13 mouse cellular contexts compared by ENCODE assay signal in the genomic region with DNA sequence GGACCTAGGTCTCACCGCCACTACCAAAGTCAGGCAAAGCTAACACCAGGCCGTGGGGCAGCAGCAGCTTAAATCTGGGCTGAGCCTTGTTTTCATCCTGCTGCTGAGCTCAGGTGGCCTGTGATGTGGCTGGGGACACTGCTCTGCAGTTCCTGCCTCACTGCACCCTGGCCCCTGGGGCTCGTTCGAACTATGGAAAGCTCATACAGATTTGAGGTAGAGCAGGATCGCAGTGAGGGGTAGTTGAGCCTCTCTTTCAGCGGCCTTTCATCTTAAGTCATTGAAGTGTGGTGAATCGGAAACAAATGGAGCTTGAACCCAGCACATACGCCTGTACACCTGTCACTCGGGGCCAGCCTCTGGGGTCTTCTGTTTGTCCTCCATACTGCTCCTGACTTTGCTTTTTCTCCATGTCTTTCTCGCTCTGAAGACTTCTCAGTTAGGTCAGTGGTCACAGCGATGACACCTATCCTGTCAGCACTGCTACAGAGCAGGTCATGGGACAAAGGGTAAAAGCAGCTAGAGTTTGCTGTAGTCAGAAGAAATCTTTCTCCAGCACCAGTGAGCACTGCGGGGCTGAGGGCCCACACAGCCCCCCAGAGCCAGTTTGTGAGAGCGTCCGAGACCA. TPM values are rescaled to one million over a fixed set of nuclear protein-coding genes. Genes with fewer than 3 reads are reported as not detected.
DNase-seq lines count a peak whose midpoint lies in the region; ATAC-seq and TF ChIP-seq lines count a peak whose summit lies in the region.
"Had no signal": no experiment of that assay in that cellular context is flagged by ENCODE, and none has a peak within 500 bp of the region (broad histone marks: within the 10 kb centered on the region; RNA-seq: fewer than 3 reads in every experiment).

No protein-coding gene starts in this region.

- peaks cover 33% of the 10 kb centered on the region for H3K36me3 ChIP-seq in hindbrain, embryonic 10.5 days
- 0 out of 2 replicates have a peak, but pooled peaks cover 6% of the 10 kb centered on the region for H3K36me3 ChIP-seq in hindbrain, embryonic 11.5 days (ENCODE audit: control insufficient read depth, insufficient read depth, low read length)
- peaks cover 37% of the 10 kb centered on the region for H3K36me3 ChIP-seq in neural tube, embryonic 13.5 days
- peaks cover 16% of the 10 kb centered on the region for H3K36me3 ChIP-seq in neural tube, embryonic 15.5 days
- peaks cover 21% of the 10 kb centered on the region for H3K36me3 ChIP-seq in forebrain, embryonic 15.5 days

- H3K9me3 ChIP-seq in hindbrain, embryonic 10.5 days, result no peaks in the 10 kb centered on the region
- H3K9me3 ChIP-seq in hindbrain, embryonic 11.5 days (ENCODE audit: control insufficient read depth, low read length), result no peaks in the 10 kb centered on the region
- H3K9me3 ChIP-seq in neural tube, embryonic 13.5 days, result no peaks in the 10 kb centered on the region
- H3K9me3 ChIP-seq in neural tube, embryonic 15.5 days (replicated peaks), result no peaks in the 10 kb centered on the region
- H3K9me3 ChIP-seq in forebrain, embryonic 15.5 days, result no peaks in the 10 kb centered on the region
- H3K9me3 ChIP-seq: G1E had no signal

- 66% methylated on average over 14 of the region's 14 CpGs for WGBS in hindbrain, embryonic 10.5 days
- 64% methylated on average over 14 of the region's 14 CpGs for WGBS in hindbrain, embryonic 11.5 days
- 50% methylated on average over 14 of the region's 14 CpGs for WGBS in neural tube, embryonic 13.5 days
- 54% methylated on average over 14 of the region's 14 CpGs for WGBS in neural tube, embryonic 15.5 days
- WGBS in forebrain, embryonic 15.5 days, result 42% methylated on average over 14 of the region's 14 CpGs

- H3K9ac ChIP-seq in hindbrain, embryonic 11.5 days (ENCODE audit: low read depth, low read length), result no peak overlapping the region
- no peak overlapping the region for H3K9ac ChIP-seq in neural tube, embryonic 13.5 days
- no peak overlapping the region for H3K9ac ChIP-seq in neural tube, embryonic 15.5 days (replicated peaks)
- no peak overlapping the region for H3K9ac ChIP-seq in forebrain, embryonic 15.5 days (replicated peaks)

- H3K4me2 ChIP-seq in hindbrain, embryonic 11.5 days (replicated peaks; ENCODE audit: low read depth, low read length), result no peak overlapping the region
- no peak overlapping the region for H3K4me2 ChIP-seq in neural tube, embryonic 13.5 days
- H3K4me2 ChIP-seq in neural tube, embryonic 15.5 days, result no peak overlapping the region
- no peak overlapping the region for H3K4me2 ChIP-seq in forebrain, embryonic 15.5 days (replicated peaks)

- no peak for ATAC-seq in hindbrain, embryonic 11.5 days (ENCODE audit: low FRiP score)
- ATAC-seq in neural tube, embryonic 13.5 days (ENCODE audit: low read depth), result no peak
- ATAC-seq in neural tube, embryonic 15.5 days (ENCODE audit: low FRiP score), result no peak
- ATAC-seq in forebrain, embryonic 15.5 days (replicated peaks), result no peak

- no peak for DNase-seq in hindbrain, embryonic 10.5 days (ENCODE audit: low spot score)
- no peak for DNase-seq in hindbrain, embryonic 11.5 days (ENCODE audit: low spot score)
- DNase-seq in left cerebral cortex, adult 2 months (ENCODE audit: extremely low spot score in 1 of 2, low spot score in 2 of 2), result no peak
- DNase-seq in left cerebral cortex, adult 8-10 months (ENCODE audit: low spot score in 2 of 2), result no peak
- no peak for DNase-seq in layer of hippocampus, adult 9-10 months (ENCODE audit: low spot score)
- DNase-seq: adrenal gland, postnatal 10 days; B cell, adult 2 months; cerebellum, adult 9-10 months had no signal

- peaks cover 36% of the 10 kb centered on the region for H3K4me1 ChIP-seq in hindbrain, embryonic 10.5 days (replicated peaks)
- H3K4me1 ChIP-seq in hindbrain, embryonic 11.5 days (replicated peaks; ENCODE audit: control insufficient read depth, insufficient read depth, low read length), result 0 out of 2 replicates have a peak, but pooled peaks cover 2% of the 10 kb centered on the region
- peaks cover 53% of the 10 kb centered on the region for H3K4me1 ChIP-seq in neural tube, embryonic 13.5 days (replicated peaks)
- peaks cover 33% of the 10 kb centered on the region for H3K4me1 ChIP-seq in neural tube, embryonic 15.5 days
- peaks cover 37% of the 10 kb centered on the region for H3K4me1 ChIP-seq in forebrain, embryonic 15.5 days

- H3K27ac ChIP-seq in hindbrain, embryonic 10.5 days, result peak overlapping the region; percentile 59; the same call in 1 of the 2 replicates
- no peak overlapping the region for H3K27ac ChIP-seq in hindbrain, embryonic 11.5 days (ENCODE audit: low read depth, low read length)
- H3K27ac ChIP-seq in left cerebral cortex, adult 2 months, result peak overlapping the region; percentile 58
- H3K27ac ChIP-seq in neural tube, embryonic 13.5 days (replicated peaks), result 0 out of 2 replicates have a peak overlapping the region, but pooled peaks have one; percentile 7
- H3K27ac ChIP-seq in neural tube, embryonic 15.5 days (replicated peaks), result no peak overlapping the region
- 0 out of 2 replicates have a peak overlapping the region, but pooled peaks have one; percentile 23 for H3K27ac ChIP-seq in forebrain, embryonic 15.5 days (replicated peaks)

- no peaks in the 10 kb centered on the region for H3K27me3 ChIP-seq in hindbrain, embryonic 10.5 days (ENCODE audit: insufficient read depth, poor library complexity, severe bottlenecking)
- no peaks in the 10 kb centered on the region for H3K27me3 ChIP-seq in hindbrain, embryonic 11.5 days (ENCODE audit: control insufficient read depth, insufficient read depth, low read length)
- no peaks in the 10 kb centered on the region for H3K27me3 ChIP-seq in neural tube, embryonic 13.5 days
- no peaks in the 10 kb centered on the region for H3K27me3 ChIP-seq in neural tube, embryonic 15.5 days (replicated peaks)
- H3K27me3 ChIP-seq in forebrain, embryonic 15.5 days, result no peaks in the 10 kb centered on the region

- no peak for TF ChIP-seq CTCF in left cerebral cortex, adult 2 months (IDR thresholded peaks at IDR 0.05)

- no peak overlapping the region for H3K4me3 ChIP-seq in hindbrain, embryonic 10.5 days
- no peak overlapping the region for H3K4me3 ChIP-seq in hindbrain, embryonic 11.5 days (ENCODE audit: low read depth, low read length)
- H3K4me3 ChIP-seq in left cerebral cortex, adult 2 months, result no peak overlapping the region
- H3K4me3 ChIP-seq in neural tube, embryonic 13.5 days, result no peak overlapping the region
- H3K4me3 ChIP-seq in neural tube, embryonic 15.5 days (replicated peaks), result no peak overlapping the region
- no peak overlapping the region for H3K4me3 ChIP-seq in forebrain, embryonic 15.5 days
- H3K4me3 ChIP-seq: erythroblast, embryonic 14.5 days had no signal

- intact Hi-C loops in left cerebral cortex, adult 2 months (cut with DNase I), result no loop called here

RNA-seq across cellular contexts. Expression of gene Abhd2, which starts 20.7 kb away (rescaled TPM):
- polyA plus RNA-seq in hindbrain, embryonic 10.5 days (2016; fragmentation: Nextera tagmentation; extraction: Ambion mirVana), result 8.0 and 10.1 TPM in 2 replicates
- 12.1 and 12.2 TPM in 2 replicates for polyA plus RNA-seq in hindbrain, embryonic 11.5 days (2014; fragmentation: Nextera tagmentation; extraction: Ambion mirVana)
- total RNA-seq in left cerebral cortex, adult 2 months (2021), result 100 to 1,000 TPM; 103 to 116 TPM
- total RNA-seq in left cerebral cortex, adult 8-10 months (2022), result 100 to 1,000 TPM; 106 to 135 (median 117) TPM
- polyA plus RNA-seq in neural tube, embryonic 13.5 days (2015; fragmentation: Nextera tagmentation; extraction: Ambion mirVana), result 15.7 and 16.7 TPM in 2 replicates
- polyA plus RNA-seq in neural tube, embryonic 15.5 days (2015; fragmentation: Nextera tagmentation; extraction: Ambion mirVana), result 15.6 TPM in 2 replicates
- polyA plus RNA-seq in forebrain, embryonic 15.5 days (2015; fragmentation: Nextera tagmentation; extraction: Ambion mirVana), result 23.1 and 24.0 TPM in 2 replicates

Comparison
In these comparisons a context has a peak if more than half of its experiments do, and no peak if none do; other contexts are left out.
1. H3K27ac ChIP-seq: peak in hindbrain, embryonic 10.5 days (single experiment), left cerebral cortex, adult 2 months (single experiment), neural tube, embryonic 13.5 days (single experiment) and forebrain, embryonic 15.5 days (single experiment); none in hindbrain, embryonic 11.5 days (single experiment) and neural tube, embryonic 15.5 days (single experiment).